Mouse (Mus musculus) left cerebral cortex, adult 2 months (tissue): ENCODE data around the gene Selenom. TPM values are rescaled to one million over a fixed set of nuclear protein-coding genes. Genes with fewer than 3 reads are reported as not detected.

Experiments
- DNase-seq, 2 experiments: peaks; one replicate each; pipeline ENCODE4 v3.0.0; 2021 to 2022; ENCODE audit warnings: low spot score in 2 of 2, mixed read lengths in 1 of 2; ENCODE audit errors: extremely low spot score in 1 of 2
- H3K27ac ChIP-seq: fragments of 200-600 bp; 2 replicates; pipeline ENCODE4 v1.8.1; 2022
- H3K4me3 ChIP-seq: fragments of 200-600 bp; 2 replicates; pipeline ENCODE4 v1.8.1; 2022
- CTCF ChIP-seq: fragments of 200-600 bp; IDR thresholded peaks from 2 replicates; pipeline ENCODE4 v1.8.1; 2022; ENCODE audit warnings: antibody characterized with exemption, mild to moderate bottlenecking, moderate library complexity
- intact Hi-C: fragments of 180-260 bp; cut with DNase I; formaldehyde crosslinking; loops from one replicate; pipeline ENCODE4 v1.15.1; 2025
- total RNA-seq, 2 experiments: library from RNA; stranded (reverse); gene quantifications; 2 replicates each; pipeline ENCODE4 v1.2.3; 2021

Selenom gene
- total RNA-seq, 2 experiments from 2014 or later, result 135 to 138 TPM

DNA sequence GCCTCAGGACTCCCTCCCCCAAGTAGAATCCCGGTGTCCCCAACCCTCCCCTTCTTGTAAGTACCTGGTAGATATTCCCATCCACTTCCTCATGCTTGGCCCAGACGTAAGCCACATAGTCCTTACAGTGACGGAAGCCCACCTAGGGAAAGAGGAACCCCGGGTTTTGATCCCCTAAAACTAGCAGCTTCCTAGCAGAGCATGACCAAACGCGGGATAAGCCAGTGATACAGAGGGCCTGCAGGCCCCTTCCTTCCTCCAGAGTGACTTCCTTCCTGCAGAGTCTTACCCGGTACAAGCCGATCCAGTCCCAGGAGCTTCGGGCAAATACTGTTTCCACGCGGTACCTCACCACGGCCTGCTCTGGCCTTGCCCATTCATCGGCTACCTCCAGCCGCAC lies 19.0 kb upstream of the Selenom start:
- H3K4me3 ChIP-seq, result no peak overlapping the region
- H3K27ac ChIP-seq, result no peak overlapping the region
- TF ChIP-seq CTCF, result no peak
- DNase-seq, result no peak
- intact Hi-C loops, result no loop called here

DNA sequence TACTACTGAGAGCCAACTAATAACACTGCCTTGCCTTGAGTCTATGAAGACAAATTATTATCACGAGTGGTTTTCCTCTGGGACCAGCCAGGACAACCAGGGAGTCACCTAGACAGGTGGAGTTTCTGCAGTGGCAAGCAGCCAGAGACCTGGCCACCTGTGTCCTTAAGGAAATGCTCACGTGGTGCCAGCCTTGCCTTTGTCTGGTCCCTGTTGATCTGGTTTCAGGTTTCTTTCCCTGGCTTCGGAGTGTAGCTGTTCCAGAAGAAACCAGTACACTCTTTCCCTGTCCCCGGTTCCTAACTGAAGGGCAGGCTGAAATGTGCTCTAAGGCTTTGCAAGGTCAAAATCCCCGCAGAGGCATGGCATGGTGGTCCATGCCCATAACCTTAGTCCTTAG lies 17.7 kb upstream of the Selenom start:
- intact Hi-C loops, result no loop called here
- Histone ChIP-seq H3K4me3 (no peak overlapping the region), H3K27ac (no peak overlapping the region)
- no peak for TF ChIP-seq CTCF
- DNase-seq, result no peak

DNA sequence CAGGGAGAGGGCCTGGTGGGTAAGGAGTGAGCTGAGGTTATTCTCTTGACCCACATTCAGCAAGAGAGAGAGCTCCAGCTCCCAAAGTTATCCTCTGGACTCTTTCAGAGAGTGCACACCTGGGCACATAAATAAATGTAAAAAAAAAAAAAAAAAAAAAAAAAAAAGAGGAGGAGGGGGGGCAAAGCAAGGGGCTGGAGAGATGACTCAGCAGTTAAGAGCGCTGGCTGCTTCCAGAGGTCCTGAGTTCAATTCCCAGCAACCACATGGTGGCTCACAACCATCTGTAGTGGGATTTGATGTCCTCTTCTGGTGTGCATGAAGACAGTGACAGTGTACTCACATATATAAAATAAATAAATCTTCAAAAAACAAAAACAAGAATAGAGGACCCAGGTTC lies 17.2 kb upstream of the Selenom start:
- Histone ChIP-seq H3K27ac (no peak overlapping the region), H3K4me3 (no peak overlapping the region)
- no peak for TF ChIP-seq CTCF
- intact Hi-C loops, result no loop called here
- no peak for DNase-seq

DNA sequence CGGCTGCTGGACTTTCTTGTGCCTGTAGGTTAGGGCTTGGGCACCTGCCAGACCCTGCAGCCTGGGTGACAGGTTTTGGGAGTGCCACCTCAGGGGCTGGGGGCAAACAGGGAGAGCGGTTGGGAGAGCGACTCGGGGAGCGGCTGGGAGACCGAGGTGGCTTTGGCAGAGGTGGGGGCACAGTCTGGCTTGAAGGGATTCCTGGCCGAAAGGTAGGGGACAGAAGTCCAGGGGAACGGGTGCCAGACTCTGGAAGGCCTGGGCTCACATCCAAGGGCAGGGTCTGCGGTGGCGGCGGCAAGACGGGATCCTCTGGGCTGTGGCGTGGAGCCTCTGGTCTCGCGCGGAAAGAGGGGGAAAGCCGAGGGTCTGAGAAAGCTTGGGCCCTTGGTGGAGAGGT lies 12.4 kb upstream of the Selenom start:
- intact Hi-C loops, result no loop called here
- H3K4me3 ChIP-seq, result no peak overlapping the region
- DNase-seq, result no peak
- TF ChIP-seq CTCF, result no peak
- H3K27ac ChIP-seq, result no peak overlapping the region

DNA sequence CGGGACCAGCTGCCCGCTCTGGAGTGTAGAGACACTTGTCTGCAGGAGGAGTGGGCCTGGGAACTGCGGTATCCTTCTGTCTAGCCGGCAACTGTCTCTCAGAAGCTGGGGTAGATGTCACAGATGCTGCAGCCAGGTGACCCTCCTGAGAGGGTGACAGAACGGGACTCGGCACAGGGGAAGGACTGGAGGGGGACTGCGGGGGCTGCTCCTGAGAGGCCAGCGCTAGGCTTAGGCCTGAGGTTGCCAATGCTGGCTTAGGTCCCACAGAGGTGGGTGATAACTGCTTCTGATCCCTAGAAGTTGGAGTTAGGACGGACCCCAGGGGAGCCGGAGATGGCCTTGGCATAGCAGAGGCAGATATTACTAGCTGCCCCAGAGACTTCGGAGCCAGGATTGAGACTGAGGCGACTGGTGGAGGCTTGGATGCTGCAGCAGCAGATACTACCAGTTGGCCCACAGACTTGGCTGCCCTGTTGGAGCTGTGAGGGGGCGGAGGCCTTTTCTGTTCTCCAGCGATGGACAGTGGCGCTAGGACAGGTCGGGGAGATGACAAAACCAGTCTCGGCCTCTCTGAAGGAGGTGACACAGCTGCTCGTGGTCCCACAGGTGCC lies 11.9 kb upstream of the Selenom start:
- intact Hi-C loops, result no loop called here
- Histone ChIP-seq H3K4me3 (no peak overlapping the region), H3K27ac (no peak overlapping the region)
- TF ChIP-seq CTCF, result no peak
- no peak for DNase-seq

DNA sequence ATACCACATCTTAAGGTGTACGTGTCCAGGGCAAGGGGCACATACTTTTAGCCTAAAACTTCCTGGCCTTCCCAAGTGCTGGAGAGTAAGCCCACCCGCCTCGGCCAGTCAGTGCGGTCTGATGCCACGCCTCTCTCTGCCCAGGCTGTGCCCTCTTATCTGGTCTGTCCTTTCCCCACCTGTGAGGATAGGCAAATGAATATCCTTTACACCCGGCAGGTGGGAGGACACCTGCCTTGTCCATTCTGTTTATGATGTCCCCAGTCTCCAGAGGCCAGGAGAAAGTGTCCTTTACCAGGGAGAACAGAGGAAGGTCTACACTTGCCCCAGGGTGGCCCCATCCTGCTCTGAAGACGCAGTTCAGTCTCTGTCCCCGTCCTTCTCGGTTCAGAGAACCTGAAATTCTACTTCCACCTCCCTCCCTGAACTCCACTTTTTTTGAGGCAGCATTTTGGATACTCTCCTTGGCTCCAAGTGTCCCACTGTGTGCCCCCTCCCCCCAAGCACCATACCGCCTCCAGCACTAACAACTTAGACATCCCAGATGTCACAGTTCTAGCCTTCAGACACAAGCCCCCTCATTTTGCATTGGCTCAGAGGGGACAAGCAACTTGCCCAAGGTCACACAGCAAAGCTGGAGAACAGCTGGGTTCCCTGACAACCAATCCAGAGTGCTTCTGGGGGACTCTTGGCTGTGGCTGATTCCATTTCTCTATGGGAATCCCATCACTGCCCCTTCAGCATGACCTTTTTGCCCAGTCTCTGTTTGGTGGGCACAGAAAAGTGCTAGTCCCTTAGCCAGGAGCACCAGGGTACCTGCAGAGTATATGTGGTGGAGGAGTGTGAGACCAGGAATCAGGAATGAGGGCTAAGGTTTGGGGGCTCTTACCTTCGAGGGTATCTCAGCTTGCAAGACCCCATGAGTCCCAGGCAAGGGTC lies 10.5 kb upstream of the Selenom start:
- no peak for DNase-seq
- Histone ChIP-seq H3K27ac (peak overlapping the region; percentile 80), H3K4me3 (peak overlapping the region; percentile 79)
- TF ChIP-seq CTCF, result no peak
- intact Hi-C loops, result no loop called here

DNA sequence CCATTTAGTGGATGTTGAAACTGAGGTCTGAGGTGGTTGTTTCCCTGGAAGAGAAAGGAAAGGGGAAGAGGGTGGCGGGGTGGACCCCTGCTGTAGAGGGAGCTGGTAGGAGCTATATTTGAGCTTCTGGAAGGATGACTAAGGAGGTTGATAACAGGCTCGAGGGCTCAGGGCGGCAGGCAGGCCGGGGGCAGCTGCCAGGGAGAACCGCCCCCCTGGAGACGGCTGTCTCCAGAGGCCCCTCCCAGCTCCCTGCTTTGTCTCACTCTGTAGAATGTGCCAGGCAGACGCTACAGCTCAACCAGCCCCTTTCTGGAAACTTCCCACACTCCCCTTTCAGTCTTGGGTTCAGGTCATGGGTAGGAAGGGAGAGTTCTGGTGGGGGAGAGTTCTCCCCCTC lies 6.3 kb upstream of the Selenom start:
- Histone ChIP-seq H3K4me3 (no peak overlapping the region), H3K27ac (no peak overlapping the region)
- no peak for TF ChIP-seq CTCF
- no peak for DNase-seq
- intact Hi-C loops, result no loop called here

DNA sequence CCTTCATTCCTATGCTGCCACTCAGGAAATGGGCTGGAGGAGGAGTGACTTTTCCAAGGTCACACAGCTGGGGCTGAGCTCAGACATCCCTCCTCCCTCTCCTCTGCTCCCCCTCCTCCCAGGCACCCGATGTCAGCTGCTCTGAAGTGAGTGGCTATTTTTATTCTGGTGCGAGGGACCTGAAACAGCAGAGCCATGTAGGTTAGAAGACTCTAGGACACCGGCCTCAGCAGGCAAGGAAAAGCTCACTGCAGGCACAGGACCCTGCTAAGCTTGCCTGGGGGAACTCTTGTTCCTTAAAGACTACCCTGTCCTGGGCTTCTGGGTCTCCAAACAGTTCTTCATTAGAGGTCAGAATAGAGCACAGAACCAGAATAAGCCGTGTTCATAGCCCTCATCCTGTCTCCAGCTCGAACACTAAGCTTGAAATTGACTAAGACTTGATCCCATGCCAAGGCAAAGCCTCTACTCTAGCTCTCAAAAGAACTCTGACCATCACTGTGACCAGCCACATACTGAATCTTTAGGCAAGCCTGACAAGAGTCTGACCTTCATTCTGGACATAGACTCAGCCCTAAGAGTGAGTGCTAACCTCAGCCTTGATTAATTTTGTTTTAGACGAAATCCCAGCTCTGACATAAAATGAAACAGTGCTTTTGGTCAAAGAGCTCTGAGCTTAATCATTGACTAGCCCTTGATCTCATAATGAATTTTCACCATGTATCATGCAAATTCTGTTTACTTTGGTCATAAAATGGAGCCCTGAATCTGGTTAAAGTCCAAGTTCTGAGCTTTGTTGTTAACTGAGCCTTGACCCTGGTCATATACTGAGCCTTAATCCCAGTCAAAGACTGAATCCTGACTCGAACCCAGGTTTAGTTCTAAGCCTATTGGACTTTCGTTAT lies 5.1 kb upstream of the Selenom start:
- no peak overlapping the region for H3K4me3 ChIP-seq
- no peak for DNase-seq
- intact Hi-C loops, result no loop called here
- no peak for TF ChIP-seq CTCF
- no peak overlapping the region; the same call in 1 of the 2 replicates for H3K27ac ChIP-seq

DNA sequence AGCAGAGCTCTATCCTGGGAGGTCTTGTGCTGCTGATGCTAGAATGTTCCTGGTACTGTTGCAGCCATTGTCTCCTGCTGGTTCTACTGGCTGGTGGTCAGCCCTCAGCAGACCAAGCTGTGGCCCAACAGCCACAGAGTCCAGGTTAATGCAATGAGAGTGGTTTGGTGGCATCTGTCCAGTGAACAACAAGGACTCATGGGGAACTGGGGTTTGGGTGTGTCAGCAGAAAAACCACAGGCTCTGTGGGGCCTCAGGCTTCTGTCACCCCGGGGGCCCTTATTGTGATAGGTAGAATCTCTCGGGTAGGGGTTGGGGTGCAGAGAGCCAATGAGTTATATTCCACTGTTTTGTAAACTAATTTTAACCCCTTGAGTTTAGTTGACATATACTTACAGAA lies 4.2 kb upstream of the Selenom start:
- intact Hi-C loops, result no loop called here
- Histone ChIP-seq H3K4me3 (no peak overlapping the region), H3K27ac (no peak overlapping the region)
- no peak for TF ChIP-seq CTCF
- no peak for DNase-seq

DNA sequence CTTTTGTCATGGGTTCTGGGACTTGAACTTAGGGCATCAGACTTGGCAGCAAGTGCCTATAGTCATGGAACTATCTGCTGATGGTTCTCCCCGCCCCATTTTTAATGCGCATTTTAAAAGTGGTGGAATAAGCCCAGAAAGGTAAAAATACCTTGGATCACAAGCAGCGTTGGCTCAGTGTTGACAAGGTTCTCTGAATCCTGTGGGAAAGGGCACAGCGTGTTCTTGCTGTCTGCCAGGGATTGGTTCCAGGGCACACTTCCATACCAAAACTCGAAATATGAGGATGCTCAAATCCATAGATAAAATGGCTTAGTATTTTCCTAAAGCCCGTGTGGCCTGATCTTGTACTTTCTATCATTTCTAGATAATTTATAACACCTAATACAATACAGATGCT lies 1.2 kb upstream of the Selenom start:
- intact Hi-C loops, result no loop called here
- Histone ChIP-seq H3K4me3 (no peak overlapping the region), H3K27ac (no peak overlapping the region)
- TF ChIP-seq CTCF, result no peak
- no peak for DNase-seq

DNA sequence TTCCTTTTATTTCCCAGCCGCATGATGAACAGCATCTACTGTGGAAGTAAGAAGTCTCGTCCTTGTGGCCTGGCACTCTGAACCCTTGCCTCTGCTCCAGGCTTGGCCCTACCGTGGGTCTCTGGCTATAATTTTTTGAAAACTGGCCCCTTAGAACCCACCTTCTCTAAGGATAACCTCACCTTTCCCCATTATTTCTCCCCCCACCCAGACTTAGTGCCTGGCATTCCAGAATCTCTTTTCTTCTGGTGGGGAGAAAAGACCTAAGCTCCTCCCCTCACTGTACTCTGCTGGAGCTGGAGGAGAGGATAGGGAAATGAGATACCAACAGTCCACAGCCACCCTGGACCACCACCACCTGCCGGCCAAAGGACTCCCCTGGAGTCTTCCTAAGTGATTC lies 732 bp downstream of the Selenom start:
- peak overlapping the region; percentile 58 for H3K4me3 ChIP-seq
- TF ChIP-seq CTCF, result no peak; the same call in 1 of the 2 replicates
- peak overlapping the region; percentile 86 for H3K27ac ChIP-seq
- intact Hi-C loops, result loop anchor here (2.0 kb wide), 1 partner anchor 128 kb away; no protein-coding TSS in a partner anchor
- DNase-seq, result no peak

DNA sequence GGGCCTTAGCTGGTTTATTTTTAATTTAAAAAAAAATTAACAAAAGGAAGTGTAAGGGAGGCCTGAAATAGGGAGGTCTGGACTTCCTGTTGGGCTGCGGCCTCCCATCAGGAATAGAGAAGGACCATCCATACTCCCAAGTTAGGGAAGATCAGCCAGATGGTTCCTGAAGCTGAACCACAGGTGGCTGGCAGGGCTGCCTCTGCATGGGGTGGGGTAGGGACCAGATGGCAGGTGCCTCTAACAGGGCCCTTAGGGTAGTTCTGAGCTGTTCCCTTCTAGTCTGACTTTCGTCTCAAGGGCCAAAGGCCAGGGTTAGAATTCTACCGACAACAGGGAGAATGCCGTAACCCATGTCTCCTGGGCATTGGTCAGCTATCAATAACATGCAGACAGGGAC lies 1.2 kb downstream of the Selenom start:
- intact Hi-C loops, result loop anchor here (2.0 kb wide), 1 partner anchor 129 kb away; no protein-coding TSS in a partner anchor
- H3K27ac ChIP-seq, result peak overlapping the region; percentile 86; the same call in 1 of the 2 replicates
- peak overlapping the region; percentile 58 for H3K4me3 ChIP-seq
- no peak for DNase-seq
- TF ChIP-seq CTCF, result no peak
